Mouse (Mus musculus): ENCODE measurements around the gene Ankrd12.
"Not testable (repeated sequence)": the region's sequence is repeated elsewhere in the genome, so short reads cannot be mapped to it uniquely, and the experiment has no call there.

Ankrd12 gene

DNA sequence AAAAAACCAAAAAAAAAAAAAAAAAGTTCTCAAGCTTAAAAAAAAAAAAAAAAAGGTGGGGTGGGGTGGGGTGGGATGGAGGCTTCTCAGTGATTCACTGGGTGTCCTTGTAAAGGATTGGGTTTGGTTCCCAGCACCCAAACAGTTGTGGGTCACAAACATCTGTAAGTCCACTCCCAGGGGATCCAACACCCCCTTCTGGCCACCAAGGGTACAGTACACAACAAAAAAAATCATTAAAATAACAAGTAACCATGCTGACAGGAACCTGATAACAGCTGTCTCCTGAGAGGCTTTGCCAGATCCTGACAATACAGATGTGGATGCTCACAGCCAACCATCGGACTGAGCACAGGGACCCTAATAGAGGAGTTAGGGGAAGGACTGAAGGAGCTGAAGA lies 7.6 kb upstream of the Ankrd12 start:
- DNase-seq (ENCODE audit: low spot score): no peak

- no peak for DNase-seq (ENCODE audit: low spot score)
Measured at GRCm38 (mm10) chr17:66077437-66077850, 555 bp upstream of the Ankrd12 start.

DNA sequence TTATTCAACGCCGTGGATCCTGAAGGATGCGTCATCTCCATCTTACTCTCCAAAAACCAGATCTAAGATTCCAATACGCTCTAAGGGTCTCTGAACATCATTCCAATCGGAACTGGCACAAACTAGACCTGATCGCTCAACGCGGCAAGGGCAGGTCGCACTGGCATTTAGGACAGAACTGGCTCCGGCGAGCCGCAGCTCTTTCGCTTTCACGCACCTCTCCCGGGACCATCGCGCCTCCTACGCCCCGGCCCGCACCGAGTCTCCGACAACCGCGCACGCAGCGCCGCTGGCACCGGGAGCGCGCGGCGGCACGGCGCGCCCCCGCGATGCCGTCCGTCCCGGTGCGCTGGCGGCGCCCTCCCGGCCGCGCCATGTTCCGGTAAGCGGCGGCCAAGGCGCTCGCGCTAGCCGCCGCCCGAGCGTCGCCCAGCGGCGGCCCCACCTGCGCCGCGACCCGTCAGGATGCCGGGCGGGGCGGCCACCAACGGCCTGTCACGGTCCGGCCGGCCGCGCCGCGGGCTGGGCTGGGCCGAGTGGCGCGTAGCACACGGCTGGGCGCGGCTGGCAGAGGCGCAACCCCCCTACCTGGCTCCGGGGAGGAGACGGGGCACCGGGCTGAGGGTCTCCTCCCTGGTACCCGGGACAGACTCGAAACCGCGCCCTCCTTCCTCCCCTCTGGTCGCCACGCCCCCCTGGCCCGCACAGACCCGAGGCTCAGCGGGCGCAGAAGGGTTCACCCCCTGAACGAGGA lies 538 bp downstream of the Ankrd12 start:
- DNase-seq (ENCODE audit: low spot score): peak; percentile 10

- no peak for DNase-seq (ENCODE audit: low spot score)
Measured at GRCm38 (mm10) chr17:66075827-66076173, 1.1 kb downstream of the Ankrd12 start.

DNA sequence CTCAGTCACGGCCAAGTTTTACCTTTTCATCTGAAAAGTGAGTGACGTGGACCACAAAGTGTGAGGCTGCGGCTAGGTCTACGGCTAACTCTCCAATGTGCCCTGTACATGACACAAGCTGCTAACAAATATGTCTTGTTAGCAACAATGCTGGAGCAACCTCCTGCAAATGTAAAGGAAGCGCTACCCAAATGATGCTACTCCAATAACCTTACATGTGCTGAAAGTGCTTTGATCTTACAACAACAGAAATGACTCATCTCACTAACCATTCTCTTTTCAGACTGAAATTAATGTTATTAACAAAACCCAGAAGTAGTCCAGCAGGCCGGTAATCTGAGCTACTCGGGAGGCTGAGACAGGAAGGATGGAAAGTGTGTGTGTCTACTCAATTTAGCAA lies 2.9 kb downstream of the Ankrd12 start:
- DNase-seq (ENCODE audit: low spot score): no peak

DNA sequence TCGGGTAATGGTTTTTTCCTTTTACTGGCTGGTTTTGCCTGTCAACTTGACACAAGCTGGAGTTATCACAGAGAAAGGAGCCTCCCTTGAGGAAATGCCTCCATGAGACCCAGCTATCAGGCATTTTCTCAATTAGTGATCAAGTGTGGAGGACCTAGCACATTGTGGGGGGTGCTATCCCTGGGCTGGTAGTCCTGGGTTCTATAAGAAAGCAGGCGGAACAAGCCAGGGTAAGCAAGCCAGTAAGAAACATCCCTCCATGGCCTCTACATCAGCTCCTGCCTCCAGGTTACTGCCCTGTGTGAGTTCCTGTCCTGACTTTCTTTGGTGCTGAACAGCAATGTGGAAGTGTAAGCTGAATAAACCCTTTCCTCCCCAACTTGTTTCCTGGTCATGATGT lies 7.9 kb downstream of the Ankrd12 start:
- DNase-seq (ENCODE audit: low spot score): not testable (repeated sequence)

GRCm38 (mm10) chr17:66065115-66065514 lies 11.8 kb downstream of the Ankrd12 start:
- DNase-seq (ENCODE audit: low spot score): no peak

- no peak for DNase-seq (ENCODE audit: low spot score)
Measured at GRCm38 (mm10) chr17:66061241-66061938, 15.5 kb downstream of the Ankrd12 start.

GRCm38 (mm10) chr17:66058160-66058559 lies 18.7 kb downstream of the Ankrd12 start:
- no peak for DNase-seq (ENCODE audit: low spot score)

GRCm38 (mm10) chr17:66057145-66057544 lies 19.7 kb downstream of the Ankrd12 start:
- no peak for DNase-seq (ENCODE audit: low spot score)

DNA sequence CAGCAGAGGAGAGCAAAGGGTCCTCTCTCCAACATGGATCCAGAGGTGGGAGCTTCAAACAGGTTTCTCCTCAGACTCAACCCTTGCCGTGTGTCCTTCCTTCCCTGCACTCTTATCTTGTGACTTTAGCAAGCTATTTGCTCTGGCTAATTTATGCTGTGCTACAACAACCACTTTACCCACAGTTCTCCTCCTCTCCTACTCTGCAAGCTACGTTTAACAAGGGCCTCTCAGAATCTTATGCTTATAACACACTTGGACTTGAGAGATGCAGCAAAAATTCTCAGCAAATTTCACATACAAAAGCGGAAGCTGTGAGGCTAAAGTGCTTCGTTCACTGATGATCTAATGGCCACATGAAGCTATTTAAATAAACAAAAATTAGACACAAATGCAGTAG lies 23.5 kb downstream of the Ankrd12 start:
- DNase-seq (ENCODE audit: low spot score): no peak

DNA sequence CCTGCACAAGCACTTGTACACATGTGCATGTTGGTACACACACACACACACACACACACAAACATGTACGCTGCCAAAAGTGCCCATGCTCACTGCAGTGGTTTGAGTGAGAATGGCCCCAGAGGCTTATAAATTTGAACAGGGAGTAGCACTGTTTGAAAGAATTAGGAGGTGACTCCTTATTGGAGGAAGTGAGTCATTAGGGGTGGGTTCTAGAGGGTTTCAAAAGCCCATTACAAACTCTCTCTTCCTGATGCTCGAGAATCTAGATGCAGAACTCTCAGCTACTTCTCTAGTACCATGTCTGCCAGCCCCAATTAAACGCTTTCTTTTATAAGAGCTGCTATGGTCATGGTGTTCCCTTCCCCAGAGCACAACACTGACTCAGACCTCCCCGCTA lies 28.1 kb downstream of the Ankrd12 start:
- no peak for DNase-seq (ENCODE audit: low spot score)

DNA sequence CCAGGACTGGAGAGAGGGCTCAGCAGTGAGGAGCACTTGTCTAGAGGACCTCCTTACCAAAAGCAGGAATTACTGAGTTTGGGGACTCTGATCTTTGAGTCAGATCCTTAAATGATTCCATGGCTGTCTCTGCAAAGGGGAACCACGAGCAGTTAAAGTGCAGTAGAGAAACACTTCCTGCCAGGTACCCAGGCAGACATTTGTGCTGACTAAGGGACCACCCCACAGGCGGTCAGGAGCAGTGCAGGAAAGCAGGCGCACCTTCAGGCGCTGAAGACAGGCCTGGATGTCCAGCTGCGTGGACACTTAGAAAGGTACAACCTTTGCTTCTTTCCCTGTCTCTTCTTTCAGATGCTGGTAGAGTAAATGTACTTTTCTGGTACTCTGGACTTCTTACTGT lies 28.7 kb downstream of the Ankrd12 start:
- DNase-seq (ENCODE audit: low spot score): peak; percentile 36

GRCm38 (mm10) chr17:66043679-66044078 lies 33.2 kb downstream of the Ankrd12 start:
- not testable (repeated sequence) for DNase-seq (ENCODE audit: low spot score)

DNA sequence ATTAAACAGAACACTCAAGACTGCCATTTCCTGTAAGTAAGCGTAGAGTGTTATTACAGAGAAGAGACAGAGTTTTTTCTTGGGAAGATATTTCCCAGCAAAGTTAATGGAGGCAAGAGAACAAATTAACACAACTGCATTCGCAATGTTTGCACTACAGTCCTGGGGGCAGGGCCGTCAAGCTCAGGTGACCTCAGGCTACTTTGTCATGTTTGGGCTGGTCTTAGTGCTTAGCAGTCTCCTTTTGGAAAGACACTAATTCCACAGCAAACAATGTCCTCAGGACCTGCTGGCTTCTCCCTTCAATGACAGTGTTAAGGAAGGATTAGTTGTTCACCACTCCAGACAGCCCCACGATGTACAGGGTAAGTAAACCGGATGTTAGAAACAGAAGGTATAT lies 35.9 kb downstream of the Ankrd12 start:
- peak; percentile 66 for DNase-seq (ENCODE audit: low spot score)

DNA sequence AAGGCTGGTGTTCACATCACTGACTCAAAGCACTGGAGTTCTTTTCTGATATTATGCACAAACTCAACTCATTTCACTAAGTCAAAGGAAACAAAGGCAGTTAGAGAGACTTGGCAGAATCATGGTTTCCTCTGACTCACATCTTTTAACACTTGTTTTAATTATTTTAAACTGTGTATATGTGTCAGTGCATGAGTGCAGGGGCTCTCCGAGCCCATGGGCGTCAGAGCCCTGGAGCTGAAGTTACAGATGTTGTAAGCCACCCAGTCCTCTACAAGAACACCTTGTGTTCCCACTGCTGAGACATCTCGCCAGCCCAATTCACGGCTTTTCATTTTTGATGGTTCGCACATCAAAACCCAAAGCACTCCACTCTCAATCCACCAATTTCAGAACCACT lies 43.6 kb downstream of the Ankrd12 start:
- no peak for DNase-seq (ENCODE audit: low spot score)

GRCm38 (mm10) chr17:66031991-66032390 lies 44.9 kb downstream of the Ankrd12 start:
- no peak for DNase-seq (ENCODE audit: low spot score)

GRCm38 (mm10) chr17:66024211-66024610 lies 52.7 kb downstream of the Ankrd12 start:
- no peak for DNase-seq (ENCODE audit: low spot score)

DNA sequence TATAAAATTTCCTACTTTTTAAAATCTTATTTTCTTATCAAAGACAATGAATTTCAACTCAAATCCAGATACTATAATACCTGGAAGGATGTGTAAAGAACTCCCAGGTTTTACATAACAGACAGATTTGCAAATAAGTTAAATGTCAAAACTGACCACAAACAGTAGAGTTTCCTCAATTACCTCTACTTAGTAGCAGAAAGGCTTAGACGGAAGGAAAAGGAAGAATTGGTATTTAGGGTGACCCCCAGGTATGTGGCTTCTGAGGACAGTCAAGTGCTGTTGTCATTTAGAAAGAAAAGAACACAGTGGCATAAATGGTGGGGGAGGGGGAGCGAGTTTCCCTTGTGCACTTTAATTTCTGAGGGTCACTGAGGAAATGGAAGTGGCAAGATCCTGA lies 65.1 kb downstream of the Ankrd12 start:
- no peak for DNase-seq (ENCODE audit: low spot score)

- DNase-seq (ENCODE audit: low spot score): no peak
Measured at GRCm38 (mm10) chr17:66007892-66008291, 69.0 kb downstream of the Ankrd12 start.

- no peak for DNase-seq (ENCODE audit: low spot score)
Measured at GRCm38 (mm10) chr17:66007473-66007872, 69.4 kb downstream of the Ankrd12 start.

DNA sequence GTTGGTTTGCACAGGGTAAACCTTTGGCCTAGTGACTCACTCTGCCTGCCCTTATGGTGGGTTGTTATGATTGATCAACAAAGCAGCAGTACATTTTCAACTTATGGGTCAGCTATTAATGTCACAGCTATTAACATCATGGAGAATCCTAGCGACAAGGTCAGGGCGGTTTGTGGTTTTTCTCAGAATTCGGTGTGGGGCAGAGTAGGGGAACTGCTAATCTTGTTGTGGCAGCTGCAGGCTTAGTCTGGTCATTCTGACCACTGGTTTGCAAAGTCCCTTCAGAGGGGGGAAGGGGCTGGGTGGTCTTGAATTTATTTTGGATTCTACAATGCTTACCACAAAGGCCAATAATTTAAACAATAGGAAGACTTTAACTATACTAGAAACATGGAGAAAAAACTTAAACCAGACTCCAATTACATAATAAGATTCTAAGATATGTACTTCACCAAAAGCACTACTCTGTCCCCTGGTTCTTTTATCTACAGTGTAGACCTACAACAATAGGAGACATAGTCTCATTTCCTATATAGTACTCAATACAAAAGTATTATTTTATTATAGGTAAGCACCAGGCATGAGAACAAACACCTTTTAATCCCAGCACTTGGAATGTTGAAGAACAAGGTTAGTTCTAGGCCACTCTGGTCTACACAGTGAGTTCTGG lies 88.6 kb downstream of the Ankrd12 start:
- peak; percentile 47 for DNase-seq (ENCODE audit: low spot score)

- DNase-seq (ENCODE audit: low spot score): not testable (repeated sequence)
Measured at GRCm38 (mm10) chr17:65976720-65977119, 100.2 kb downstream of the Ankrd12 start.
